Mouse (Mus musculus): Measurements from ENCODE around the gene Rph3a. TPM values are rescaled to one million over a fixed set of nuclear protein-coding genes. Genes with fewer than 3 reads are reported as not detected.

Rph3a gene
- polyA plus RNA-seq (2012; rRNA removed), result 0.15 and 0.19 TPM in 2 replicates

DNA sequence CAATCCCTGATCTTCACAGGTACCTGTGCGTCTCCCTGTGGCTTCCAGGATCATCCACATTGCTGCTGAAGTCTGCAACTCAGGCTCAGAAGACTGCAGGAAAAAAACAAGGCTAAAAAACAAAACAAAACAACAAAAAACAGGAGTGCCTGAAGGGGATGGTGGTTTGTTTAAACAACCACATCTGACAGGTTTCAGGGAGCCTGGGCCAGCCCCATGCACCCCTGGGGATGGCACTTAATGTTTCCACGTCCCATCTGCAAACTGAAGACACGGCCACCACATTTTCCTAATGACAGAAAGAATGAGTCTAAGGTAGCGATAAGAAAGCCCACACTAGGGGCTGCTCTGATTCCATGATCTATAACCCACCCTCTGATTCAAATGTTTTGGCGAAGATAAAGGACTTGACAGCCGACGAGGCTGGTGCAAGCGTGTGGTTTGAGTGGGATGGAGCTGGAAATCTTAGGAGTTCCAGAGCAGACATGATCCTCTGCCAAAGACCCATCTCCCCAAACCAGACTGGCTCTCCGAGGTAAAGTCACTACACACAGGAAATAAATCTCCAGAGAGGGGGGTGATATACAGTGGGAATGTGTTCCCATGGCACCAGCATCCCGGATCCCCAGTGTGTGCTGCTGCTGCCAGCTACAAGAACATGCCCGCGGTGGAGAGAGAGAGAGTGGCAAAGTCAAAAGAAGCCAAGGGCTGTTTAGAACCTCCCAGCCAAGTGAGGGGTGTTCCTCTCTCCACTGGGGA is at the start of gene Rph3a:
TSS of gene Rph3a (minus strand) at position 282 of the 759 bp plus-strand sequence.

DNA sequence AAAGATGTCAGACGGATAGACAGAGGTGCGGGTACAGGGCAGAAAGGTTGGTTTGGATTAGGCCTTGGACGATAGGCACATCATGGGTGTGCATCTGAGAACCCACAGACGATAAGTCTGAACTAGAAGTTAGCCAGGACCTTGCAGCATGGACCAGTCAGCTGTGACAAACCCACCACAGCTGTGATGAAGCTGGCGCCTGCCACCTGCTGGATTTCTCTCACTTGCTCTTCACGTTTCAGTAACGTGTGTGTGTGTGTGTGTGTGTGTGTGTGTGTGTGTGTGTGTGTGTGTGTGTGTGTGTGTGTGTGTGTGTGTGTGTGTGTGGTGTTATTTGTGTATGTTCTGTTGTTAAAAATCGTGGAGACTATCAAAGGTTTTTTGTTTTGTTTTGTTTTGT is 95.7 kb downstream of the Rph3a start, which contains the start of gene Oas1d:
TSS of gene Oas1d (plus strand) at position 333 of the 400 bp plus-strand sequence.

DNA sequence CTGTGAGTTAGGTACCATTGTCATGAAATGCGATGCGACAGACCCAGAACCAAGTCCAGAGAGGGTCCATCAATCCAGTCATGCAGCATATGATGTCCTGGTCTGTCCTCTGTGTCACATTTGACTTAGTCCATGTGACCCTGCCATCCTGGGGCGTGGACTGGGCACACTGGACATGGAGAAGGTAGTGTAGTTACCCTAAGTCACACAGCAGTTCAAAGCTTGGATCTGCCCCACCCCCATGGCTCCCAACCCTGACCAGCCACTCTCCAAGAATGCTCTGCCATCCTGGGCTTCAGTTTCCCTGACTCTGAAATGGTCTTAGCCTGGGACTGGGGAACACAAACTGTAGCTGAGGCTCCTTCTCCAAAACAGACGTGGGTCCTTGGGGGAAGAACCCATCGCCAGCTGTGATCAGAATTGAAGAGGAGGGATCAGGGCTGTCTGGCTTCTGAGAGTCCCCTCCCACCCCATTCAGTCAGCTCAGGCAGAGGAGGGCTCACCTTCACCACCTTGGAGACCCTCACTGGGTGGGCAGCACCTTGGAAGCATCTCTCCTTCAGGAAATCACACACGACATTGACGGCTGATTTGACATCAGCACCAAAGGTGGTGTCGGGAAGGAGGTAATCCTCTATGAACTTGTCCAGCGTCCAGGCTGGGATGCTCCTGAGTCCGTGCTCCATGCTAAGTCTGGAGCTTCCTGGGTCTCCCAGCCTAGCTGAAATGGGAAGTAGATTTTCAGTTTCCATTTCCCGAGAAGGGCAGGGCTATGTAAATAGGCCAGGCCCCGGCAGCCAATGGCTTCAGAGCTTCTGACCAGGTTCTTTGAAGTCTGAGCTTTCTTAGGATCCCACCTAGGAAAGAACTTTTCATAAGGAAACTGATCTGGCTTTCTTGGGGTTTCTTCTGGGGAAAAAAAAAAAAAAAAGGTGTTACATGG is 102.8 kb downstream of the Rph3a start, which contains the start of gene Oas1a:
TSS of gene Oas1a (minus strand) at position 731 of the 943 bp plus-strand sequence.

Other genes starting within 250 kb of the Rph3a start
- gene Oas3, start 232.4 kb downstream of the Rph3a start, polyA plus RNA-seq (2012; rRNA removed), result 5.1 and 5.4 TPM in 2 replicates
- not detected in 2 replicates for gene Oas1e, start 214.6 kb downstream of the Rph3a start, polyA plus RNA-seq (2012; rRNA removed)
- gene Oas1c, start 197.6 kb downstream of the Rph3a start, polyA plus RNA-seq (2012; rRNA removed), result 1.4 and 2.3 TPM in 2 replicates
- not detected in 2 replicates for gene Oas1f, start 162.7 kb downstream of the Rph3a start, polyA plus RNA-seq (2012; rRNA removed)
- gene Oas1h, start 148.7 kb downstream of the Rph3a start, polyA plus RNA-seq (2012; rRNA removed), result not detected in 2 replicates
- gene Oas1g, start 122.5 kb downstream of the Rph3a start, polyA plus RNA-seq (2012; rRNA removed), result 24.1 and 25.3 TPM in 2 replicates
- gene Oas1a, start 102.6 kb downstream of the Rph3a start, polyA plus RNA-seq (2012; rRNA removed), result 37.2 and 42.7 TPM in 2 replicates
- 0.20 and 0.30 TPM in 2 replicates for gene Oas1d, start 95.6 kb downstream of the Rph3a start, polyA plus RNA-seq (2012; rRNA removed)
- 21.4 and 24.7 TPM in 2 replicates for gene Ptpn11, start 181.3 kb upstream of the Rph3a start, polyA plus RNA-seq (2012; rRNA removed)
- 221 and 273 TPM in 2 replicates for gene Rpl6, start 194.4 kb upstream of the Rph3a start, polyA plus RNA-seq (2012; rRNA removed)
- gene Hectd4, start 210.1 kb upstream of the Rph3a start, polyA plus RNA-seq (2012; rRNA removed), result 19.5 and 22.0 TPM in 2 replicates